Mouse (Mus musculus) liver, adult 10 weeks (tissue): Measurements from ENCODE around the gene Tmem205. TPM values are rescaled to one million over a fixed set of nuclear protein-coding genes. Genes with fewer than 3 reads are reported as not detected.

Experiments
- polyA plus RNA-seq: library from polyadenylated mRNA; stranded (reverse); fragments of 350-450 nt; fragmentation: Illumina TruSeq; extraction: RNeasy Lipid Tissue Mini Kit (QIAGEN cat#74804); gene quantifications from one replicate; pipeline ENCODE4 v1.2.3, GENCODE M21; 2014; ENCODE audit warnings: low read depth, low replicate concordance

The Tmem205 gene
- 32.3 TPM for polyA plus RNA-seq

GRCm38 (mm10) chr9:21927208-21927753, at the start of gene Tmem205, which contains the start of gene Ccdc159:
TSS of gene Tmem205 (minus strand) at chr9:21927556.
TSS of gene Ccdc159 (plus strand) at chr9:21927471.

DNA sequence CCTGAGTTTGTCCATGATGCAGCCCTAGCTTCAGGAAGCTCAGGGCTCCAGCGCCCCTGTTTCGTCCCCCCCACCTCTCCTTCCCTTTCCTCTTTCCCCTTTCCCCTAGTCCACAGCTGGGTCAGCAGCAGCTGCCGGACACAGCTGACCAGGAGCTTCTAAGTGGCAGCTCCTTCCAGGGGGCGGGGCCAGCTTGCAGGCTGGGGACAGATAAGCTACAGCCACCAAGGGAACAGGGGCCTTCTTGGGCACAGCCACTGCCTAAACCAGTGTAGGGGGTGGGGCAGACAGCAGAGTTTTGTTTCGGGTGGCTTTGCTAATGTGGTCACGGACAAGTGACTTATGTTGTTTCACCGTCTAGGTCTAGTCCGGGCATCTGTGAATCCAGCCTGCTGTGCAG, 36.1 kb upstream of the Tmem205 start, which contains the start of gene Epor:
Gene Epor, minus strand, starts transcription at position 90 of the 400 bp plus-strand sequence.

GRCm38 (mm10) chr9:21955570-21956281, 28.4 kb upstream of the Tmem205 start, which contains the start of gene Swsap1:
TSS of gene Swsap1 (plus strand) at chr9:21955755.

GRCm38 (mm10) chr9:21936692-21937570, 9.6 kb upstream of the Tmem205 start, which contains the start of gene Plppr2:
TSS of gene Plppr2 (plus strand) at chr9:21937033.

GRCm38 (mm10) chr9:21918035-21918592, 9.2 kb downstream of the Tmem205 start, which contains the start of gene Rab3d:
TSS of gene Rab3d (minus strand) at chr9:21918192.

Other genes with a start within 250 kb of the Tmem205 start
- 43.0 TPM for gene Ldlr, start 204.1 kb downstream of the Tmem205 start, polyA plus RNA-seq
- gene Spc24, start 167.3 kb downstream of the Tmem205 start, polyA plus RNA-seq, result 6.4 TPM
- 7.5 TPM for gene Kank2, start 128.8 kb downstream of the Tmem205 start, polyA plus RNA-seq
- gene Angptl8, start 92.0 kb downstream of the Tmem205 start, polyA plus RNA-seq, result not detected
- gene Dock6, start 74.9 kb downstream of the Tmem205 start, polyA plus RNA-seq, result 3.8 TPM
- gene Rab3d, start 9.4 kb downstream of the Tmem205 start, polyA plus RNA-seq, result 1.7 TPM
- 1.5 TPM for gene Ccdc159, start 85 bp downstream of the Tmem205 start, polyA plus RNA-seq
- 0.32 TPM for gene Plppr2, start 9.5 kb upstream of the Tmem205 start, polyA plus RNA-seq
- 3.7 TPM for gene Swsap1, start 28.2 kb upstream of the Tmem205 start, polyA plus RNA-seq
- gene Epor, start 36.0 kb upstream of the Tmem205 start, polyA plus RNA-seq, result not detected
- gene Rgl3, start 61.9 kb upstream of the Tmem205 start, polyA plus RNA-seq, result 3.0 TPM
- not detected for gene Ccdc151, start 75.1 kb upstream of the Tmem205 start, polyA plus RNA-seq
- 9.6 TPM for gene Prkcsh, start 75.2 kb upstream of the Tmem205 start, polyA plus RNA-seq
- gene Elavl3, start 124.5 kb upstream of the Tmem205 start, polyA plus RNA-seq, result not detected
- not detected for gene Gm49318, start 143.7 kb upstream of the Tmem205 start, polyA plus RNA-seq
- gene Zfp653, start 143.8 kb upstream of the Tmem205 start, polyA plus RNA-seq, result 0.16 TPM
- gene Ecsit, start 157.9 kb upstream of the Tmem205 start, polyA plus RNA-seq, result 8.2 TPM
- gene Cnn1, start 171.7 kb upstream of the Tmem205 start, polyA plus RNA-seq, result 0.50 TPM
- 9.1 TPM for gene Elof1, start 189.6 kb upstream of the Tmem205 start, polyA plus RNA-seq
- 14.5 TPM for gene Acp5, start 208.2 kb upstream of the Tmem205 start, polyA plus RNA-seq
- gene Pigyl, start 229.3 kb upstream of the Tmem205 start, polyA plus RNA-seq, result 5.8 TPM